Mouse (Mus musculus) neutrophil, adult 5-6 weeks (primary cell): Measurements from ENCODE around the gene Acot8. TPM values are rescaled to one million over a fixed set of nuclear protein-coding genes. Genes with fewer than 3 reads are reported as not detected.

Experiments used
- ATAC-seq: fragments of 151-379, 151-347 bp; 2 replicates; pipeline ENCODE4 v1.8.0; 2017; ENCODE audit warnings: mild to moderate bottlenecking, moderate TSS enrichment; ENCODE audit not compliant: insufficient number of reproducible peaks, poor library complexity, low FRiP score, severe bottlenecking; ENCODE audit errors: extremely low read depth
- total RNA-seq: library from RNA; stranded (forward); fragments of 200-1000 nt; gene quantifications from 2 replicates; pipeline ENCODE4 v1.2.3, GENCODE M21; 2017

Acot8 gene
- 35.4 and 39.3 TPM in 2 replicates for total RNA-seq

DNA sequence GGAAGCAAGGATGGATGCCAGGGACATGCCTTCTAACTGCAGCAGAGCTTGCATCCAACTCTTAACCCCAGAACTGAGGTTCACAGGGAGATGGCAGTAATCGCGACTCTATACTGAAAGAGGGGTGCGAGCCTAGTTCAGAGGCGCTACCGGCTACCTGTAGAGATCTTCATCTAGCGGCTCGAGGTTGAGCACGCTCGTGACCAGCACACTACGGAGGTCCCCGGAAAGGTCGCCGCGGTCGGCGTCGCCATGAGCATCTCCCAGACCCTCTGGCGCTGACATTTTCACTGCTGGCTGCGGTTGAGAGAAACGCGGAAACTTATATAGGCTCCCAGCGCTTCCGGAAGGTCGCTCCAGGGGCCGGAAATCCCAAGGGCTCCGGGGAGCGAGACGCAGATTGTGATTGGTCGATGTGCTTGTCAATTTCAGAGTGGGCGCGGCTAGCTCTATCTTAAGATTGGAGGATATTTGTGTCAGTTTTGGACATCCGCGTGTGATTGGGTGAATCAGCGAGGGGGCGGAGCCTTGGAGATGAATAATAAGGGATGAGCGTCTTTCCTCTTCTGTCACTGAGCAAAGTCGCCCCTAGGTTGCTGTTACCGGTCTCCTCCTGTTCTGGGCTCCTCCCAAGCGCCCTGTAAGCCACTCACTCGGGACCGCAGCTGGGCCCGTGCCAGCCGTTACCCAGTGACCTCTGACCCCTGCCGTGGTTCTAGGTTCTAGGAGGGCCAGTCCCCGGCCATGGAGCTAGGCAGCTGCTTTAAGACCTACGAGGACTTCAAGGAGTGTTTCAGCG, at the start of gene Acot8, which contains the start of gene Zswim3:
TSS of gene Acot8 (minus strand) at position 350 of the 799 bp plus-strand sequence.
TSS of gene Zswim3 (plus strand) at position 566 of the 799 bp plus-strand sequence.
- peak; percentile 96 for ATAC-seq

DNA sequence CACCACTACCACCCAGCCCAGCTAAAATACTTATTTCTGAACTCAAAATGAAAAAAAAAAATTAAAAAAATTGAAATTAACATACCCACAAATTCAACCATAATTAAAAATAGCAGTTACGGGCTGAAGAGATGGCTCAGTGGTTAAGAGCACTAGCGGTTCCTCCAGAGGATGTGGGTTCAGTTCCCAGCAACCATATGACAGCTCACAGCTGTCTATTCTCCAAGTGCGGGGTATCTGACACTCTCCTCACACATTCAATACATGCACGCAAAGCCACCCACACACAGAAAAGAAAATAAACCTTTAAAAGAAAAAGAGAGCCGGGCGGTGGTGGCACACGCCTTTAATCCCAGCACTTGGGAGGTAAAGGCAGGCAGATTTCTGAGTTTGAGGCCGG, 45.4 kb upstream of the Acot8 start:
- 0 out of 2 replicates have a peak, but pooled peaks have one; percentile 26 for ATAC-seq

DNA sequence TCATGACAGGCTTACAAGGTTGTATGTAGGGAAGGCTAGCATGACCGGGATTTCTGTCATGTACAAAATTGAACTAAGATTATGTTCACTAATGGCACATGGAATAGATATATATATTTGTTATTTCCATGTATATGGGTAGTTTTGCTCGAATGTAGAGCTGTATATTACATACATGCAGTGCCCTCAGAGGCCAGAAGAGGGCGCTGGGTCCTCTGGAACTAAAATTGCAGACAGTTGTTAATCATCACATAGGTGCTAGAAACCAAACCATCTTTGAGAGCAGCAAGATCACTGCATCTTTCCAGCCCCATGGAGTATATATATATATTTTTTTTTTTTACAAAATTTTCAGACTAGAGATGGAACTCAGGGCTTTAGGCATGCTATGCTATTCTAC, 41.1 kb upstream of the Acot8 start:
- ATAC-seq = no peak

DNA sequence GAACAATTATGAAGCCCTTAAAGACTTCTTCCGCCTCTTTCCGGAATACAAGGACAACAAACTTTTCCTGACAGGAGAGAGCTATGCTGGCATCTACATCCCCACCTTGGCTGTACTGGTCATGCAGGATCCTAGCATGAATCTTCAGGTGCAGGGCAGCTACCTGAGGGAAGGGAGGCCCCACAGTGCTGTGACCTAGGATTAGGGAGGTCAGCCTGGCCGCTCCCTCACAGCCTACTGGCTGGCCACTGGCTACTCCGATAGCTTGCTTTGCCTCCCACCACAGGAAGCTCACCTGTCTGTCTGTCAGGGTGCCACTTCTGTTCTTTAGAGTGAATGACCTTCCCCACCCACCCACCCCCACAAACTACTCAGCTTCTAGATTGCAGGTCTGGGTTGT, 30.5 kb upstream of the Acot8 start:
- ATAC-seq = no peak

DNA sequence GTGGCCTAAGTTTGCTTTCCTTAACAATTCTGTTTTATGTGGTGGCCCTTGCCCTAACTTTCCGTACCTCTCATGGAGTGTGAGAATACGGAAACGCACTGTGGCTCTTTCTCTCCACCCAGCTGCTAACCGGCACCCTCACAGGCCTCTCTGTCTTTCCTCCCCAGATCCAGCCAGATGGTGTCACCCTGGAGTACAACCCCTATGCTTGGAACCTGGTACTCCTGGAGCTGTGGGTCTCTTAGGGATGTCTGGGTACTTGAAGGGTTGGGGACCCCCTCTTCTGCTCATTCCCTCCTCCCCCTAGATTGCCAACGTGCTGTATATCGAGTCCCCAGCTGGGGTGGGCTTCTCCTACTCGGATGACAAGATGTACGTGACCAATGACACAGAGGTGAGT, 29.8 kb upstream of the Acot8 start:
- no peak for ATAC-seq

DNA sequence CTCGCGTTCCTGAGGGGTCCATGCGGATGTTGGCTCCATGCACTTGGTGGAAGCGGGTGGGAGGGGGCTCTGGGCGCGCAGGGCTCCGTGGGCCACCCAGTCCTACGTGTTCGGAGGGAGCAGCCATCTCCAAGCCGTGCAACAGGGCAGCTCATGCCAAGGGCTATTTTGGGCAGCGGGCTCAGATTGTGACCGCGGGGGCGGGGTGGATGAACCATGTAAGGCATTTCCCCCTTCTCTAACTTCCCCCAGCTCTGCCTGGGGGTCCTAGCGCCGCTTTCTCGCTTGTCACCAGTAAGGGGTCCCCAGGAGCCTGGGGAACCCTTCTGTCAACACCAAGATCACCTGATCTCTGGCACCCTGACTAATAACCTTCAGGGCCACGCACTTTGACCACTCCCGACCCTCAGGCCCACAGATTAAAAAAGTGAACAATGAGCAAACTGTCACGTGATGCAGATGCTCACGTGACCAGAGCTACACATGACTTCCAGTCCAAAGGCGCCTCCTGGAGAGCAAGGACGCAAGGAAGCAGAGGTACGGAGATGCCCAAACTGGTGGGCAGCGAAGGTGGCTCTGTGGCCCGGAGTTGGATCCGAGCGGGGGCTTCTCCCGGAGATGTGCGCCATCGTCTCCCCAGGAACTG, 28.8 kb upstream of the Acot8 start, which contains the start of gene Neurl2:
TSS of gene Neurl2 (minus strand) at position 143 of the 646 bp plus-strand sequence.
- ATAC-seq = peak; percentile 37

DNA sequence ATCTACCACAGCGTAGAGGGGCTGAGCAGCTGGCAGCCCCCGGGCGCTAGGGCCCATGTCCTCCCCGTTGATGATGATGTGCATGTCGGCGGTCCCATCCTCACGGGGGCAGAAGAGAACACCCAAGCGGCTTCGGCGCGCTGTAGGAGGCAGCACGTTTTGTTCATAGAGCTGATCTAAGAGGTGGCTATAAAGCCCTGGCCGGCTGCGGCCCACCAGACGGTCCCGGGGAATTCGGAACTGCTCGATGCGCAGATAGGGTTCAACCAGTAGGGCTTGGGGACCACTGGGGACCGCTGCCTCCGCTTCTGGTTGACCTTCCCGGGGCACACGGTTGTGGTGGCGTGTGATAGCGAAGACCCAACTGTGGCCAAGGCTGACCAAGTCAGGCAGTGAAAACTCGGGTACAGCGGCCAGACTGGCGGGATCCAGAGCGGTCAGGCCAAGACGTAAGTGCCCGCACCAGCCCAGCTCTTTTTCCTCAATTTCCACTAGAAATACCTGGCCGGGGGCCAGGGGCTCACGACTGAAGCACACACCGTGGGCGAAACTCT, 28.1 kb upstream of the Acot8 start, which contains the start of gene Ctsa:
TSS of gene Ctsa (plus strand) at position 126 of the 554 bp plus-strand sequence.
- peak; percentile 75 for ATAC-seq

DNA sequence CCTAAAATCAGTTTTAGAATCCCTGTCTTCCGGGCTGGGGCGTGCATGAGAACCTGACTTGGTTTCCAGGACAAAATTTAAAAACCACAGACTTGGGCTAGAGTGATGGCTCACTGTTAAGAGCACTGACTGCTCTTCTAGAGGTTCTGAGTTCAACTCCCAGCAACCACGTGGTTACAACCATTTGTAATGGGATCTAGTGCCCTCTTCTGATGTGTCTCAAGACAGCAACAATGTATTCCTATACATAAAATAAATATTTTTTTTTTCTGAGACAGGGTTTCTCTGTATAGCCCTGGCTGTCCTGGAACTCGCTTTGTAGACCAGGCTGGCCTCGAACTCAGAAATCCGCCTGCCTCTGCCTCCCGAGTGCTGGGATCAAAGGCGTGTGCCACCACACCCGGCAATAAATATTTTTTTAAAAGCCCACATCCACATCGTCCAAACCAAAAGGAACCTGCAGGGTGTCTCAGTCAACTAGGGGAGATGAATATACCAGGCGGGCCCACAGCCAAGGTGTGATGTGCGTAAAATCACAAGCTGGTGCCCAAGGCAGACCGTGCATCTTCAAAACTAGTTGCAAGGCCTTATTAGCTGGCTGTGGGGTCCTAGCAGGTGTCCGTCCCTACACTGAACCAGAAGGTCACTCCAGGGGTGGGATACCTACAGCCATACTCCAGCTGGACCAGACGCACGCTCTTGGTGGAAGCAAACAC, 27.5 kb upstream of the Acot8 start:
- ATAC-seq = no peak

DNA sequence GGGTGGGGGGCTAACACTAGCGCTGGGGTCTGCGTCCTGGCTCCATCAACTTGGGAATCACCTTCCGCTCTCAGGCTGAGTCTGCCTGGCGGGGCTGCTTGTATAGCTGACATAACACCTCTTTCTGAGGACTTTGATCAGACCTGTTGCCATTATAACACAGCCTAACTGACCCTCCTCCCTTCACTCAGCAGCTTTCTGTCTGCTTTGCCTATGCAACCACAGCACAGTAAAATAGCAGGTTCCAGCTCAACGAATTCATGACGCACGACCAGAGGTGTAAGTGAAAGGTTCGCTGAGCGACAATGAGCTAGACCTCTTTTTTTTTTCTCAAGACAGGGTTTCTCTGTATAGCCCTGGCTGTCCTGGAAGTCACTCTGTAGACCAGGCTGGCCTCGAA, 26.3 kb upstream of the Acot8 start:
- ATAC-seq = no peak

DNA sequence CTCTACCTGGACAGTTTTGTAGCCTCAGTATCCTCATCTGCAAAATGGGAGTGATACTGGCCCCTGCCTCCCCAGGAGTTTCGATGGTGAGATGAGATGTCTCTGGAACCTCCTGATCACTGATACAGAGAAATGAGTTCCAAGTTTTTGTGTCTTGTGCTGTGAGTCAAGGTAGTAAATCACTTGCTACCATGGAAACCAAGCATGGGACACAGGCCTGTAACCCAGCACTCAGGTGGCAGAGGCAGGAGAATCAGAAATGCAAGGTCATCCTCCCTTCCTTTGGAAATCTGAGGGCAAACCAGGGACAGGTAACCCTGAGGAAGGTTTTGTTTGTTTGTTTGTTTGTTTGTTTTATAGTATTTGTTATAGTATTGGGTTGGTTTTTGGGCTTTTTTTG, 24.4 kb upstream of the Acot8 start:
- no peak for ATAC-seq

DNA sequence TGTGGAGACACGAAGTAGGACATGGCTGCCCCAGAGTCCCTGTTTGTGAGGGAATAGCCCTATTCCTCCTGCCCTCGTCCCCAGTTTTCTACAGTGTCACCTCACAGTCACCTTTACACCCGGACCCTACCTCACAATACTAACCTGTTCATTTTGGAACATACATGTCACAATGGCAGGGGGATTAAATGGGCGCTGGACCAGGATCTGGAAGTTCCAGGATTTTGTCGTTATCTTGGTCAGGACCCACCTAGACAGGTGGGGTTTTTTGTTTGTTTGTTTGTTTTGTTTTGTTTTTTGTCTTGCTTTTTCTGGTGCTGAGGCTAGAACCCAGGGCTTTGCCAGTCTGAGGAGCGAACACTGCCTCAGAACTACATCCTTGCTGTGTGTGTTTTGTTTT, 23.8 kb upstream of the Acot8 start, which contains the start of gene Spata25:
TSS of gene Spata25 (minus strand) at position 101 of the 400 bp plus-strand sequence.
- ATAC-seq = no peak

DNA sequence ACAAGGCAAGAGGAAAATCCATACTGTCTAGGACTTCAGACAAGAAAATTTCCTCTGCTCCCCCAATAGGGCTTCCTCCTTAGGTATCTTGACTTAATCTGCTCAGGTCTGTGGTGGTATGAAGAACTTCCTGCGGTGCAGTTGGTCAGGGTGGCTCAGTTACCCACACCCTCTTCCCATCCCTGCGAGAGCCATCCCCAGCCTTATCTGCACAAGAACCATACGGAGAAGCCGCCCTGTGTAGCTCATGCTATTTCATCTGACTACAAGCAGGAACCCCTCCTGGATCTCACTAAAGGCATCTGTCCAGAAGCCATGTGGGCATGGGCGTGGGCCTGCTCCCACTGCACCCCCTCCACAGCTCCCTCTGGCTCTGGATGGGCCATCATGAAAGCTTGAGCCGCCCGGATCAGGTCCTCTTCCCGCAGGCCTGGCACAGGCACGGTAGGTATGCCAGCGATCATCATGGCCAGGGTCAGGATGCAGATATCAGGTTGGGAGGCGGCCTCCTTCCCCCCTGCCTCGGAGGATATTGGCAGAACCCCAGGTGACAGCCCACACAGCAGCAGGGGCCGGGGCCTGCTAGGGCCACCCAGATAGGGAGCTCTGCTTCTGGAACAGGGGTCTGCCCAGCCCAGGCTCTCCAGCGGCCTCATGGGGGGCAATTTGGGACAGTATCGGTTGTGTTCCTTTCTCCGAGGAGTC, 22.6 kb upstream of the Acot8 start:
- no peak for ATAC-seq

DNA sequence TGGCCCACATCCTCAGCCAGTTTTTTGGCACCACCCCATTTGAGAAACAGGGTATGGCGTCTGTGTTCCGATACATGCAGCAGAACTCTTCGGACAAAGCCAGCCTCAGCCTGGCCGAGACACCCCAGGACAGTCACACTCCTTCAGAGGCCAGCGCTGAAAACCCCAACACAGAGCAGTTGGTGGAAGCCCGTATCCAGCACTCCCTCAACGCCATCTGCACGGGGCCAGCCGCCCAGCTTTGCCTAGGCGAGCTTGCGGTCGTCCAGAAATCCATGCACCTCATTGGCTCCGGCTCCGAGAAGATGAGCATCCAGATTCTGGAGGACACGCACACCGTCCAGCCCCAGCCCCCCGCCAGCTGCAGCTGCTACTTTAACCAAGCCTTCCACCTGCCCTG, 20.8 kb upstream of the Acot8 start:
- no peak for ATAC-seq

DNA sequence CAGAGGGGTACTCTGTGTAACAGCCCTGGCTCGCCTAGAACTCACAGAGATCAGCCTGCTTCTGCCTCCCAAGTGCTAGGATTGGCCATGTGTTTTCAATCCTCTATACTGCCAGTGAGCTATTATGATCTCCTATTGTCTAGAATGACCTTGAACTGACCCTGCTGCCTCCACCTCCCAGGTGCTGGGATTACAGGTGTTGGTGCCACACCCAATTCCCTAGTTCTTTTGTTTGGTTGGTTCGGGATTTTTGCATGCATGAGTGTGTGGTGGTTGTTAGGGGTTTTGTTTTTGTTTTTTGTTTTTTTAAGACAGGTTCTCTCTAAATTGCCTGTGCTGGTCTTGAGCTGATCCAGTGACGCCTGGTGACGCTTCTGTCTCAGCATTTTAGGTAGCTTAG, 19.3 kb upstream of the Acot8 start:
- no peak for ATAC-seq

DNA sequence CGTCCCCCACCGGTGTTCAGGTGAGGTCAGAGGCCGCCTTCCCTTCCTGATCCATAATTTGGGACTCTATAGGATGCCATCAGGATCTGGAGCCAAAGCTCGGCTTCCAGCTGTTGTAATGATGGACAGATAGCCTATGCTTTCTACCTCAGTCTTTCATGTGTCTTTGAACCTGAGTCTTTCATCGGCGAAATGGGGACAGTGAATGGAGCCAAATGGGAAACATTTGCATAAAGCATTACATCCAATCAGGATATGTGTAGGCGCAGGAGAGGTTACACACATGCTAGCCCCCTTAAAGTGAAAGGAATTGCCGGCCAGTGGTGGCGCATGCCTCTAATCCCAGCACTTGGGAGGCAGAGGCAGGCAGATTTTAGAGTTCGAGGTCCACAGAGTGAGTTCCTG, 18.5 kb upstream of the Acot8 start:
- no peak for ATAC-seq

DNA sequence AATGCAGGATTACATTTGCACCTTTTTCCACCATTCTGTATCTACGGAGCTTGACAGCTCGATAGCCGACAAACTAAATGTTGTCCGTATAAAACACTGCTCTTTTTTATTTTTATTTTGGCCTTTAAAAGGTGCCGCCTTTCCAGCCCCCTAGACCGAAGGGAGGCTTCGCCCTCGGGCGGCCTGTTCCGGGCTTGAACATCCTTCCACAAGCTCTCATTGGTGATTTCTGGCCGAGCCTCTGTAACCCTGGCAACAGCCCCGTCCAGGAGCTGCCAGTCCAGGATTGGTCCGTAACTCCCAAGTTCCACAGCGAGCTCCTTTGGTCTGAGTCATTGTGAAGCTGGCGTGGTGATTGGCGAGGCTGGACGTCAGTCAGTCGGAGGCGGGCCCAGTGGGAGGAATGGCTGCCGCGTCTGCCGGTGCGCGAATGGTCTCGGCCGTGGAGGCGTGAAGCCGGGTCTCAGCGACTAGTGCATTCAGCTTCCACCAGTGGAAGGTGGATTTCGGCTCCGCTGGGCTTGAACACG, 18.0 kb upstream of the Acot8 start, which contains the start of gene Zswim1:
TSS of gene Zswim1 (plus strand) at position 51 of the 530 bp plus-strand sequence.
- peak; percentile 98 for ATAC-seq

DNA sequence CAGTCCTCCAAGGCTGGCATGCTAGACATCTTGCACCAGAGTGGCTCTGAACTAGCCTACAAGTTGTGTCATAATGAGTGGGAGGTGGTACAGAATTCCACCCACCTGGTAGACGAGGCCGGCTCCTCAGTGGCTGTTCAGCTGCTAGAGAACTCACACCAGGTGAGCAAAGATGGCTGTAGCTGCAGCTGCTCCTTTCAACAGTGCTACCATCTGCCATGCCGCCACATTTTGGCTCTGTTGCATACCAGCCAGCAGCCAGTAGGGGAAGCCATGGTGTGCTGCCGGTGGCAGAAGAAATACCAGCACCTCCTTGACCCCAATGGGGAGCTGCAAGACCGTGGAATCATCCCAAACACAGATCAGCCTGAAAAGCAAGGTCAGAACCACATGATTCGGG, 16.4 kb upstream of the Acot8 start:
- no peak for ATAC-seq

DNA sequence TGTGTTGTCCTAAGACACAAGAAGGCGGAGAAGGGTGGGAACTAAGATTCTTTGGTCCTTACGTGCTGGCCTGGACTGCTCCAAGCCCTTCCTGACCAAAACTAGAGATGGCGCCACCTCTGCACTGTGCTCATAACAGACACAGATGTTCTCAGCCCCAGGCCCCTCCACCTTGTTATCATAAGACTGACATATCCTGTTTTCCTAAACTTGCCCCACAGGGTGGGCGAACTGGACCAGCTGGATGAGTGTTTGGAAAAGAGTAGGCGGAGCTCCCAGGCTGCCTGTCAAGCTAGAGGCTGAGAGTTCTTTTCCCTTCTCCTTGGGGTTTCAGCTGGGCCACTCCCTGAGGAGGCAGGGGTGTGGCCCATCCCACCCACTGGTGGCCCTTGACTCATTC, 13.0 kb upstream of the Acot8 start:
- no peak for ATAC-seq
